Mouse (Mus musculus): ENCODE results near the gene Ttn.

Ttn gene

GRCm38 (mm10) chr2:76705655-76706054, 276.7 kb downstream of the Ttn start:
- DNase-seq (ENCODE audit: low spot score), result no peak

GRCm38 (mm10) chr2:76702751-76703150, 279.6 kb downstream of the Ttn start:
- DNase-seq (ENCODE audit: low spot score), result no peak

GRCm38 (mm10) chr2:76702188-76702587, 280.2 kb downstream of the Ttn start:
- DNase-seq (ENCODE audit: low spot score), result no peak

- DNase-seq (ENCODE audit: low spot score), result peak; percentile 40
Measured at GRCm38 (mm10) chr2:76695290-76695689, 287.1 kb downstream of the Ttn start.

GRCm38 (mm10) chr2:76693765-76694164, 288.6 kb downstream of the Ttn start:
- no peak for DNase-seq (ENCODE audit: low spot score)

GRCm38 (mm10) chr2:76690436-76691204, 291.7 kb downstream of the Ttn start:
- DNase-seq (ENCODE audit: low spot score), result peak; percentile 81

- no peak for DNase-seq (ENCODE audit: low spot score)
Measured at GRCm38 (mm10) chr2:76688162-76688561, 294.2 kb downstream of the Ttn start.

- no peak for DNase-seq (ENCODE audit: low spot score)
Measured at GRCm38 (mm10) chr2:76687608-76688007, 294.7 kb downstream of the Ttn start.

GRCm38 (mm10) chr2:76686986-76687385, 295.4 kb downstream of the Ttn start:
- no peak for DNase-seq (ENCODE audit: low spot score)

- no peak for DNase-seq (ENCODE audit: low spot score)
Measured at GRCm38 (mm10) chr2:76682301-76682700, 300.0 kb downstream of the Ttn start.

- DNase-seq (ENCODE audit: low spot score), result no peak
Measured at GRCm38 (mm10) chr2:76676401-76677226, 305.7 kb downstream of the Ttn start.

GRCm38 (mm10) chr2:76675949-76676348, 306.4 kb downstream of the Ttn start:
- no peak for DNase-seq (ENCODE audit: low spot score)

- no peak for DNase-seq (ENCODE audit: low spot score)
Measured at GRCm38 (mm10) chr2:76675451-76675850, 306.9 kb downstream of the Ttn start.

- peak; percentile 89 for DNase-seq (ENCODE audit: low spot score)
Measured at GRCm38 (mm10) chr2:76674725-76675427, 307.5 kb downstream of the Ttn start, which contains the start of gene Plekha3. TSS of gene Plekha3 (plus strand) at chr2:76675281.

GRCm38 (mm10) chr2:76673472-76674081, 308.8 kb downstream of the Ttn start:
- peak; percentile 79 for DNase-seq (ENCODE audit: low spot score)

GRCm38 (mm10) chr2:76672966-76673392, 309.4 kb downstream of the Ttn start, which contains the start of gene Fkbp7:
TSS of gene Fkbp7 (minus strand) at chr2:76673116.
- DNase-seq (ENCODE audit: low spot score), result peak; percentile 91

- DNase-seq (ENCODE audit: low spot score), result no peak
Measured at GRCm38 (mm10) chr2:76672134-76672745, 310.1 kb downstream of the Ttn start.

GRCm38 (mm10) chr2:76671641-76672040, 310.7 kb downstream of the Ttn start:
- no peak for DNase-seq (ENCODE audit: low spot score)

GRCm38 (mm10) chr2:76667200-76667599, 315.1 kb downstream of the Ttn start:
- DNase-seq (ENCODE audit: low spot score), result no peak

- no peak for DNase-seq (ENCODE audit: low spot score)
Measured at GRCm38 (mm10) chr2:76665531-76665930, 316.8 kb downstream of the Ttn start.

- DNase-seq (ENCODE audit: low spot score), result no peak
Measured at GRCm38 (mm10) chr2:76659419-76659818, 322.9 kb downstream of the Ttn start.
